Mouse (Mus musculus): ENCODE data around the gene Olfr520. TPM values are rescaled to one million over a fixed set of nuclear protein-coding genes. Genes with fewer than 3 reads are reported as not detected.

The Olfr520 gene
- total and polyA plus RNA-seq, 2 experiments from 2014 or later, result not detected

- Histone ChIP-seq H3K9me3 (ENCODE audit: low read length) (no peaks in the 10 kb centered on the region), H3K4me2 (ENCODE audit: low read depth) (no peak overlapping the region), H3K36me3 (ENCODE audit: insufficient read depth) (no peaks in the 10 kb centered on the region), H3K27me3 (ENCODE audit: insufficient read depth, low read length) (no peaks in the 10 kb centered on the region), H3K4me1 (ENCODE audit: insufficient read depth) (no peaks in the 10 kb centered on the region), H3K9ac (no peak overlapping the region), H3K27ac (ENCODE audit: low read depth, low read length) (no peak overlapping the region), H3K4me3 (ENCODE audit: low read depth, low read length) (no peak overlapping the region)
- DNase-seq, result no peak
- no peak for TF ChIP-seq CTCF (IDR thresholded peaks at IDR 0.05; ENCODE audit: low read depth)
- ATAC-seq, result no peak
- WGBS, result 87% methylated on average over 8 of the region's 8 CpGs
Observed at GRCm38 (mm10) chr7:99695471-99696057, 34.5 kb upstream of the Olfr520 start.

DNA sequence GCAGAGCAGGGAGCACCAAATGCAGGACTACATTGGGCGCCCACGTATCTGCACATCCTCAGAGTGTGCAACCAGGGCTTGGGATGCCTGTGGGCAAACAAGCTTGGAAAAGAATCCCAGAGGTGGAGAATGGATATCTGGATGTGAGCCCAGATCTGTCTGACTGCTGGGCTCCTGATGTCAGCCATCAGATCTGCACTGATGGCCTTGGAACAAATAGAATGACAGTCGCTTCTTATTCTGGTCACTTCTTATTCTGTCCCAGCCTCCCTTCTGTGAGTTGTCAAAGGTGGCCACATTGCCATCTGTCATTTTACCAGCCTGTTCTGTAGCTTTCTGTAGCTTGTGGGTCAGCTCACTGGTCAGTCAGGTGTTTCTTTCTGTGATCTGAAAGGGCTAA, 31.5 kb upstream of the Olfr520 start:
- Histone ChIP-seq H3K27me3 (ENCODE audit: insufficient read depth, low read length) (no peaks in the 10 kb centered on the region), H3K36me3 (ENCODE audit: insufficient read depth) (no peaks in the 10 kb centered on the region), H3K27ac (ENCODE audit: low read depth, low read length) (no peak overlapping the region), H3K4me1 (ENCODE audit: insufficient read depth) (no peaks in the 10 kb centered on the region), H3K4me3 (ENCODE audit: low read depth, low read length) (no peak overlapping the region), H3K4me2 (ENCODE audit: low read depth) (no peak overlapping the region), H3K9me3 (ENCODE audit: low read length) (no peaks in the 10 kb centered on the region), H3K9ac (no peak overlapping the region)
- 85% methylated on average over 3 of the region's 3 CpGs for whole genome bisulfite sequencing
- no peak for DNase-seq
- ATAC-seq, result no peak
- no peak for TF ChIP-seq CTCF (IDR thresholded peaks at IDR 0.05; ENCODE audit: low read depth)

DNA sequence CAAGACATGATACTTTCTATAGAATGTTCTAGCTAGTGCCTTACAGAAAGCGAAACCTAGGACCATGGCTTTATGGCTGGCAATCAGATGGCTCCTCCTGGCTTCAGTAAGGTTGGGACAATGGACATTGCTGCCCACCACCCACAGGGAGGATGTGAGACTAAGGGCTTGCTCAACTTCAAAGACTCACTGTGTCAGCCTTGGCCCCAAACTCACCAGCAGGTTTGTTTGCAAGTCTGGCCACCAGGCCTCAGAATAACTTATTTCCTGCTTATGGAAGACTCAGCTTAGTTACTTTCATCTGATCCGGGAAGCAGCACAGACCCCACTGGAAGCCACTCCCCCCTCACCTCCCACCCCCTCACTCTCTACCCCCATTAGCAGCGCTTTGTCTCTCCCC, 31.0 kb upstream of the Olfr520 start:
- no peaks in the 10 kb centered on the region for H3K9me3 ChIP-seq (ENCODE audit: low read length)
- H3K36me3 ChIP-seq (ENCODE audit: insufficient read depth), result no peaks in the 10 kb centered on the region
- no peaks in the 10 kb centered on the region for H3K4me1 ChIP-seq (ENCODE audit: insufficient read depth)
- ATAC-seq, result no peak
- WGBS, result 59% methylated on average over 3 of the region's 3 CpGs
- no peak for DNase-seq
- no peak for TF ChIP-seq CTCF (IDR thresholded peaks at IDR 0.05; ENCODE audit: low read depth)
- no peak overlapping the region for H3K4me2 ChIP-seq (ENCODE audit: low read depth)
- no peak overlapping the region for H3K27ac ChIP-seq (ENCODE audit: low read depth, low read length)
- no peak overlapping the region for H3K9ac ChIP-seq
- no peak overlapping the region for H3K4me3 ChIP-seq (ENCODE audit: low read depth, low read length)
- H3K27me3 ChIP-seq (ENCODE audit: insufficient read depth, low read length), result no peaks in the 10 kb centered on the region

- Histone ChIP-seq H3K4me2 (ENCODE audit: low read depth) (no peak overlapping the region), H3K27me3 (ENCODE audit: insufficient read depth, low read length) (no peaks in the 10 kb centered on the region), H3K9ac (no peak overlapping the region), H3K9me3 (ENCODE audit: low read length) (no peaks in the 10 kb centered on the region), H3K27ac (ENCODE audit: low read depth, low read length) (peak overlapping the region; percentile 35; the same call in 1 of the 2 replicates), H3K36me3 (ENCODE audit: insufficient read depth) (no peaks in the 10 kb centered on the region), H3K4me1 (ENCODE audit: insufficient read depth) (no peaks in the 10 kb centered on the region), H3K4me3 (ENCODE audit: low read depth, low read length) (no peak overlapping the region)
- ATAC-seq (no peak), DNase-seq (peak; percentile 14)
- WGBS, result 60% methylated on average over 3 of the region's 3 CpGs
- TF ChIP-seq CTCF (IDR thresholded peaks at IDR 0.05; ENCODE audit: low read depth), result no peak
Observed at GRCm38 (mm10) chr7:99699709-99700151, 30.3 kb upstream of the Olfr520 start.

GRCm38 (mm10) chr7:99700641-99701040, 29.4 kb upstream of the Olfr520 start:
- Histone ChIP-seq H3K9ac (no peak overlapping the region), H3K27ac (ENCODE audit: low read depth, low read length) (no peak overlapping the region; the same call in 1 of the 2 replicates), H3K9me3 (ENCODE audit: low read length) (no peaks in the 10 kb centered on the region), H3K4me3 (ENCODE audit: low read depth, low read length) (no peak overlapping the region), H3K4me2 (ENCODE audit: low read depth) (no peak overlapping the region), H3K36me3 (ENCODE audit: insufficient read depth) (no peaks in the 10 kb centered on the region), H3K4me1 (ENCODE audit: insufficient read depth) (no peaks in the 10 kb centered on the region), H3K27me3 (ENCODE audit: insufficient read depth, low read length) (no peaks in the 10 kb centered on the region; the same call in 1 of the 2 replicates)
- DNase-seq, result no peak
- ATAC-seq, result no peak
- TF ChIP-seq CTCF (IDR thresholded peaks at IDR 0.05; ENCODE audit: low read depth), result no peak
- WGBS, result 84% methylated on average over 4 of the region's 4 CpGs

DNA sequence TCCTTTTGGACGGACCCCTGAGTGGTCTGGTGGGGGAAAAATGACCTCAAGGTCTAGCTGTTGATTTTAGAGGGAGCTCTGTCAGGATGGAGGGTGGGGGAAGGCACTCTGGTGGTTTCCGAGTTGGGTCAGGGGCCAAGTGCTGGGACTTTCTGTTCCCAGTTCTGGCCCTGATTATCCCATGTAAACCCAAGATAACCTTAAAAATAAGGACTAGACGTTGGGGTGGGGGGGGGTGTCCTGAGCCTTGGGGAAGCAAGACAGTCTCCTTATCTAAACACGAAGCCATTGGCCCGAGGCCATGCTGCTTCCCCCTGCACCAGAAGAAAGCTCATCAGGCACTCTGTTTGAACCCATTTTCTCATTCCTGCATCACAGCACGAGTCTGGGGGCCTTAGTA, 27.9 kb upstream of the Olfr520 start:
- H3K27ac ChIP-seq (ENCODE audit: low read depth, low read length), result no peak overlapping the region
- H3K27me3 ChIP-seq (ENCODE audit: insufficient read depth, low read length), result no peaks in the 10 kb centered on the region; the same call in 1 of the 2 replicates
- no peak overlapping the region for H3K9ac ChIP-seq
- H3K4me3 ChIP-seq (ENCODE audit: low read depth, low read length), result no peak overlapping the region
- ATAC-seq (no peak), DNase-seq (no peak)
- H3K4me2 ChIP-seq (ENCODE audit: low read depth), result no peak overlapping the region
- no peaks in the 10 kb centered on the region for H3K9me3 ChIP-seq (ENCODE audit: low read length)
- no peak for TF ChIP-seq CTCF (IDR thresholded peaks at IDR 0.05; ENCODE audit: low read depth)
- H3K4me1 ChIP-seq (ENCODE audit: insufficient read depth), result no peaks in the 10 kb centered on the region
- no peaks in the 10 kb centered on the region for H3K36me3 ChIP-seq (ENCODE audit: insufficient read depth)
- 44% methylated on average over 6 of the region's 6 CpGs for WGBS

GRCm38 (mm10) chr7:99704736-99705519, 25.1 kb upstream of the Olfr520 start:
- DNase-seq (no peak), ATAC-seq (no peak)
- H3K9me3 ChIP-seq (ENCODE audit: low read length), result no peaks in the 10 kb centered on the region
- 0 out of 2 replicates have a peak, but pooled peaks cover 3% of the 10 kb centered on the region for H3K4me1 ChIP-seq (ENCODE audit: insufficient read depth)
- H3K36me3 ChIP-seq (ENCODE audit: insufficient read depth), result no peaks in the 10 kb centered on the region
- peak overlapping the region; percentile 10; the same call in 1 of the 2 replicates for H3K4me2 ChIP-seq (ENCODE audit: low read depth)
- WGBS, result 80% methylated on average over 3 of the region's 3 CpGs
- no peaks in the 10 kb centered on the region; the same call in 1 of the 2 replicates for H3K27me3 ChIP-seq (ENCODE audit: insufficient read depth, low read length)
- no peak overlapping the region for H3K27ac ChIP-seq (ENCODE audit: low read depth, low read length)
- no peak overlapping the region for H3K9ac ChIP-seq
- TF ChIP-seq CTCF (IDR thresholded peaks at IDR 0.05; ENCODE audit: low read depth), result no peak
- H3K4me3 ChIP-seq (ENCODE audit: low read depth, low read length), result no peak overlapping the region

Data from forebrain, postnatal 0 days (tissue).